Mouse (Mus musculus): ENCODE measurements around the gene Ispd. TPM values are rescaled to one million over a fixed set of nuclear protein-coding genes. Genes with fewer than 3 reads are reported as not detected.
"Not testable (repeated sequence)": the region's sequence is repeated elsewhere in the genome, so short reads cannot be mapped to it uniquely, and the experiment has no call there.

The Ispd gene
- polyA plus RNA-seq (2016; fragmentation: Nextera tagmentation; extraction: Ambion mirVana) = 9.9 and 10.2 TPM in 2 replicates

- Histone ChIP-seq H3K36me3 (no peaks in the 10 kb centered on the region), H3K4me1 (peaks cover 9% of the 10 kb centered on the region; the same call in 1 of the 2 replicates), H3K27me3 (ENCODE audit: insufficient read depth, poor library complexity, severe bottlenecking) (no peaks in the 10 kb centered on the region), H3K27ac (peak within 1 kb of the TSS; percentile 99), H3K9me3 (no peaks in the 10 kb centered on the region), H3K4me3 (peak within 1 kb of the TSS; percentile 84)
- peak; percentile 93 for DNase-seq (ENCODE audit: low spot score)
- under 1% methylated on average over 64 of the region's 64 CpGs for WGBS
These were observed at the start of gene Ispd, which contains the start of gene D630036H23Rik for GRCm38 (mm10) chr12:36381441-36382340. Gene Ispd (plus strand): TSS chr12:36381450. Gene D630036H23Rik (minus strand): TSS chr12:36382181.

DNA sequence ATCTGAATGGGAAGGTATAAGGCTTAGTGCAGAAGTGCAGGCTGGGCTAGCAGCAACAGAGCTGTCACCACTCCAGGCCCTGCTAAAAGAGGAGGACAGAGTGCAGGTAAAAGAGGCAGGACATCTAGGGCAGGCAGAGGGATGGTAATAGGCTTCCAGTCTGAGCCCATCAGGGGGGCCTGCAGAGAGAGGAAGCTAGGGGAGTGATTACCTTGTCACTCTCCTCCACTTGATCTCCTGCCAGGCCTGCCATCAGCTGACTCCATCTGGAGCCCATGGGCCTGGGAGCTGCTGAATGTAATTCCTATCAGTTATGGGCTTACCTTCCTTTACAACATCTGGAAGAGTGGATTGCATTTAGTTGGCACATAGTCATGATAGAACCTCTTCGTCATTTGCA, 48.6 kb upstream of the Ispd start:
- no peaks in the 10 kb centered on the region for H3K36me3 ChIP-seq
- H3K4me3 ChIP-seq = no peak overlapping the region
- no peak overlapping the region for H3K27ac ChIP-seq
- H3K27me3 ChIP-seq (ENCODE audit: insufficient read depth, poor library complexity, severe bottlenecking) = no peaks in the 10 kb centered on the region
- WGBS = 81% methylated on average over 1 of the region's 1 CpGs
- no peaks in the 10 kb centered on the region for H3K9me3 ChIP-seq
- no peaks in the 10 kb centered on the region for H3K4me1 ChIP-seq
- DNase-seq (ENCODE audit: low spot score) = no peak

- DNase-seq (ENCODE audit: low spot score) = no peak
- Histone ChIP-seq H3K36me3 (no peaks in the 10 kb centered on the region), H3K4me3 (no peak overlapping the region), H3K27ac (no peak overlapping the region), H3K9me3 (no peaks in the 10 kb centered on the region), H3K27me3 (ENCODE audit: insufficient read depth, poor library complexity, severe bottlenecking) (no peaks in the 10 kb centered on the region), H3K4me1 (no peaks in the 10 kb centered on the region)
- WGBS = 54% methylated on average over 9 of the region's 9 CpGs
These were observed 47.4 kb upstream of the Ispd start for GRCm38 (mm10) chr12:36333837-36334281.

- Histone ChIP-seq H3K36me3 (no peaks in the 10 kb centered on the region), H3K27ac (no peak overlapping the region), H3K4me1 (no peaks in the 10 kb centered on the region), H3K9me3 (no peaks in the 10 kb centered on the region), H3K27me3 (ENCODE audit: insufficient read depth, poor library complexity, severe bottlenecking) (no peaks in the 10 kb centered on the region), H3K4me3 (no peak overlapping the region)
- WGBS = 68% methylated on average over 4 of the region's 4 CpGs
- no peak for DNase-seq (ENCODE audit: low spot score)
These were observed 37.1 kb upstream of the Ispd start for GRCm38 (mm10) chr12:36344131-36344530.

- no peaks in the 10 kb centered on the region for H3K36me3 ChIP-seq
- no peaks in the 10 kb centered on the region for H3K4me1 ChIP-seq
- no peak overlapping the region for H3K4me3 ChIP-seq
- no peak for DNase-seq (ENCODE audit: low spot score)
- WGBS = 82% methylated on average over 3 of the region's 3 CpGs
- no peak overlapping the region for H3K27ac ChIP-seq
- no peaks in the 10 kb centered on the region for H3K9me3 ChIP-seq
- H3K27me3 ChIP-seq (ENCODE audit: insufficient read depth, poor library complexity, severe bottlenecking) = no peaks in the 10 kb centered on the region
These were observed 21.2 kb upstream of the Ispd start for GRCm38 (mm10) chr12:36360064-36360463.

GRCm38 (mm10) chr12:36360693-36361092, 20.6 kb upstream of the Ispd start:
- Histone ChIP-seq H3K9me3 (no peaks in the 10 kb centered on the region), H3K4me1 (no peaks in the 10 kb centered on the region), H3K27ac (no peak overlapping the region), H3K27me3 (ENCODE audit: insufficient read depth, poor library complexity, severe bottlenecking) (no peaks in the 10 kb centered on the region), H3K36me3 (no peaks in the 10 kb centered on the region), H3K4me3 (no peak overlapping the region)
- WGBS = 85% methylated on average over 5 of the region's 5 CpGs
- no peak for DNase-seq (ENCODE audit: low spot score)

DNA sequence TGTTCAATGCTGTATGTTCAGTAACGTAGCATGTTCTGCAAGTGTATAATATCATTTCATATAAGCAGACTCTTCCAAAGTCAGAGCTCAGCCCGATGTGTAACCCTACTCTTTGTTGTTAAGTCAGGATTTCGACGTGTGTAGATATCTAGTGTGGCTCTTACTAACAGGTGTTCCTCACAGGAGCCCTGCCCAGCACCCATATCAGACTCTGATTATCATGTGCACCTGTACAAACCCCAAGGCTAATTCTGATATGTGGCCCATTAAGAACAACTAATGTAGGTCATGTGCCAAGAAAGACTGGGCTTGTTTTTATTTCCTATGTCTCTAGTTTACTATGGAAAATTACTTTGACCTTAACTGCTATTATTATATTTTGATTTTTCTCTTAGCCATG, 17.2 kb upstream of the Ispd start:
- no peaks in the 10 kb centered on the region for H3K9me3 ChIP-seq
- H3K4me3 ChIP-seq = no peak overlapping the region
- H3K36me3 ChIP-seq = no peaks in the 10 kb centered on the region
- 81% methylated on average over 4 of the region's 4 CpGs for WGBS
- no peaks in the 10 kb centered on the region for H3K27me3 ChIP-seq (ENCODE audit: insufficient read depth, poor library complexity, severe bottlenecking)
- no peaks in the 10 kb centered on the region for H3K4me1 ChIP-seq
- no peak overlapping the region for H3K27ac ChIP-seq
- DNase-seq (ENCODE audit: low spot score) = no peak

DNA sequence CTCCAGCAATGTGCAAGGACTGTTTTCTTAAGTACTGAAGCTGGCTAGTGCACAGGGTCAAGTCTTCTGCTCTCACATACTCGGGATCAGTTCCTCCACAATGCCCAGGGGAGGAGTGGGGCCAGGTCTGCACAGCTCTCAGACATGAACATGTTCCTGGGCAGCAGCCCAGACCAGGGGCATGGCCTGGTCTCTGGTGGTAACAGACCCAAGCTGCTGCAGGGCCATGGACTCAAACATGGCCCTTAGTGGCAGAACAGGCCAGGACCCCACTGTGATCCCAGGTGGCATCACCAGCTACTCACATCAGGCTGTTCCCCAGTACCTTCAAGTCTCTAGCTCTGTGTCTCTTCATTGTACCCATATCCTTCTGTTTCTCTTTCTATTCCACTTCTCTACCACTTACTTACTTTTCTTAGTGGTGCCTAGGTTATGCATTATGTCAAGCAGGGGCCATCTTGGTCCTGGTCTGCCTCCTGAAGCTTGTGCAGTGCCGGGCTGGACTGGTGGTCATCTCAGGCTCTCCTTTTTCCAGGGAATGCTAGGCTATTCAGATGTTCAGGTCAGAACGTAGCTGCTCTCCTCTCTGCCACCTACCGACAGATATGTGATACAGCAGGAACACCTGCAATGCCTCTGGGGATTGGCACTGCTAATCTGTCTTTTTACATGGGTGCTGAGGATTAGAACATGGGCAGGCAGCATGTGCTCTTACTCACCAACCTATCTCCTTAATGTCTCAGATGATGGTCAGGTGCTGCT, 7.8 kb upstream of the Ispd start:
- Histone ChIP-seq H3K4me1 (no peaks in the 10 kb centered on the region), H3K36me3 (no peaks in the 10 kb centered on the region), H3K27ac (no peak overlapping the region), H3K9me3 (no peaks in the 10 kb centered on the region), H3K27me3 (ENCODE audit: insufficient read depth, poor library complexity, severe bottlenecking) (no peaks in the 10 kb centered on the region), H3K4me3 (no peak overlapping the region)
- WGBS = 46% methylated on average over 4 of the region's 4 CpGs
- DNase-seq (ENCODE audit: low spot score) = no peak

- H3K4me3 ChIP-seq; H3K36me3 ChIP-seq; H3K9me3 ChIP-seq; DNase-seq (ENCODE audit: low spot score); H3K4me1 ChIP-seq; H3K27ac ChIP-seq; H3K27me3 ChIP-seq (ENCODE audit: insufficient read depth, poor library complexity, severe bottlenecking): not testable (repeated sequence)
- WGBS = 75% methylated on average over 3 of the region's 4 CpGs
These were observed 4.9 kb upstream of the Ispd start for GRCm38 (mm10) chr12:36376391-36376790.

GRCm38 (mm10) chr12:36380254-36380653, 996 bp upstream of the Ispd start:
- no peak overlapping the region for H3K27ac ChIP-seq
- H3K4me1 ChIP-seq = peaks cover 9% of the 10 kb centered on the region; the same call in 1 of the 2 replicates
- WGBS = 67% methylated on average over 3 of the region's 3 CpGs
- H3K27me3 ChIP-seq (ENCODE audit: insufficient read depth, poor library complexity, severe bottlenecking) = no peaks in the 10 kb centered on the region
- H3K9me3 ChIP-seq = no peaks in the 10 kb centered on the region
- no peak overlapping the region for H3K4me3 ChIP-seq
- no peak for DNase-seq (ENCODE audit: low spot score)
- no peaks in the 10 kb centered on the region for H3K36me3 ChIP-seq

- WGBS = 74% methylated on average over 5 of the region's 5 CpGs
These were observed 444 bp upstream of the Ispd start for GRCm38 (mm10) chr12:36380806-36381205.

DNA sequence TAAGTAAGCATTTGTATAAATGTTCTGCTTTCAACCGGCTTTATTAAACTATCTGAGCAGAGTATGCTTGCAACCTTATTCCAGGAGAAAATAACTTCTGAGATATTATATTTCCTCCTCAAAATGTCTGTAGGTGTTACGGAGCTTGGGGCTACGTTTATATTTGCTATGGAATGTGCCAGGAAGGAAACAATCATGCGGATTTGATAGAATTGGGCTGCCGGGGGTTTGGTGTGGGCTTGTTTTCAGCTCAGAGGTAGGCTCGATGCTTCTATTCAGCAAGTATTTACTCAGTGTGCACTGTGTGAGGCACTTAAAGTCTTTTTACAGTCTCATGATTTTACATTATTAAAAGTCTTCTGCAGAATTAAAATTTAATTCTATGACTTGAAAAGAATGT, 4.1 kb downstream of the Ispd start:
- Histone ChIP-seq H3K36me3 (no peaks in the 10 kb centered on the region), H3K27ac (no peak overlapping the region), H3K4me3 (no peak overlapping the region), H3K4me1 (peaks cover 9% of the 10 kb centered on the region; the same call in 1 of the 2 replicates), H3K9me3 (no peaks in the 10 kb centered on the region), H3K27me3 (ENCODE audit: insufficient read depth, poor library complexity, severe bottlenecking) (no peaks in the 10 kb centered on the region)
- DNase-seq (ENCODE audit: low spot score) = no peak
- 70% methylated on average over 6 of the region's 6 CpGs for WGBS

More at GRCm38 (mm10) chr12:36380806-36381205, 444 bp upstream of the Ispd start:
- Histone ChIP-seq H3K36me3 (no peaks in the 10 kb centered on the region), H3K4me1 (peaks cover 9% of the 10 kb centered on the region; the same call in 1 of the 2 replicates), H3K27ac (no peak overlapping the region), H3K4me3 (peak overlapping the region; percentile 84; the same call in 1 of the 2 replicates), H3K27me3 (ENCODE audit: insufficient read depth, poor library complexity, severe bottlenecking) (no peaks in the 10 kb centered on the region), H3K9me3 (no peaks in the 10 kb centered on the region)
- no peak for DNase-seq (ENCODE audit: low spot score)

DNA sequence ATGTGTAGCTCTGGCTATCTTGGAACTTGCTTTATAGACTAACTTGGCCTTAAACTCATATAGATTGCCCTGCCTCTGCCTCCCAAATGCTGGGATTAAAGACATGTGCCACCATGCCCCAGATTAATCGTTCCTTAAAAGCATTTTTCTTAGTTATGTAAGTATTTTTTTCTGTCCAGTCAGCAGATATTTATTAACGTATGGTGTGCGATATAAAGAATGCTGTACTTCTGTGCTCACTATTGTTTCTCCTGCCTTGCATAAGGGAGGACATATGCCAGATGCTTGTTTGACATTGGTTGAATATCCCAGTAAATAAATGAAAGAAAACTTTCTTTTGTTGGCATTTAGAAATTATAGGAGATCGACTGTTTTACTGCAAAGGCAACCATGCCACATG, 5.7 kb downstream of the Ispd start:
- H3K27me3 ChIP-seq (ENCODE audit: insufficient read depth, poor library complexity, severe bottlenecking) = no peaks in the 10 kb centered on the region
- 88% methylated on average over 4 of the region's 4 CpGs for WGBS
- no peaks in the 10 kb centered on the region for H3K9me3 ChIP-seq
- no peaks in the 10 kb centered on the region for H3K4me1 ChIP-seq
- DNase-seq (ENCODE audit: low spot score) = no peak
- no peak overlapping the region for H3K4me3 ChIP-seq
- peaks cover 5% of the 10 kb centered on the region; the same call in 1 of the 2 replicates for H3K36me3 ChIP-seq
- H3K27ac ChIP-seq = no peak overlapping the region
